Mouse (Mus musculus) kidney, adult 9 months (tissue): Measurements from ENCODE around the gene Ank2.

Experiments
- DNase-seq: peaks from one replicate; pipeline ENCODE4 v3.0.0; 2022

The Ank2 gene

GRCm38 (mm10) chr3:126944838-126945237 lies 554.3 kb downstream of the Ank2 start:
- DNase-seq: no peak

GRCm38 (mm10) chr3:126944081-126944480 lies 555.1 kb downstream of the Ank2 start:
- DNase-seq: no peak

- no peak for DNase-seq
Measured at GRCm38 (mm10) chr3:126940452-126940851, 558.7 kb downstream of the Ank2 start.

- DNase-seq: no peak
Measured at GRCm38 (mm10) chr3:126931884-126932506, 567.2 kb downstream of the Ank2 start.

GRCm38 (mm10) chr3:126923575-126924382 lies 575.4 kb downstream of the Ank2 start:
- no peak for DNase-seq

- no peak for DNase-seq
Measured at GRCm38 (mm10) chr3:126921941-126922340, 577.2 kb downstream of the Ank2 start.

GRCm38 (mm10) chr3:126920296-126920695 lies 578.9 kb downstream of the Ank2 start:
- DNase-seq: no peak

- DNase-seq: no peak
Measured at GRCm38 (mm10) chr3:126918805-126919473, 580.2 kb downstream of the Ank2 start.

- no peak for DNase-seq
Measured at GRCm38 (mm10) chr3:126916381-126916780, 582.8 kb downstream of the Ank2 start.

GRCm38 (mm10) chr3:126903543-126903942 lies 595.6 kb downstream of the Ank2 start:
- peak; percentile 37 for DNase-seq

- DNase-seq: no peak
Measured at GRCm38 (mm10) chr3:126886644-126887043, 612.5 kb downstream of the Ank2 start.

- no peak for DNase-seq
Measured at GRCm38 (mm10) chr3:126886090-126886489, 613.1 kb downstream of the Ank2 start.

GRCm38 (mm10) chr3:126878233-126878632 lies 620.9 kb downstream of the Ank2 start:
- no peak for DNase-seq
